Mouse (Mus musculus) erythroblast, embryonic 14.5 days (primary cell): ENCODE data around the gene Cd2.

Experiments used
- GATA1 ChIP-seq: IDR thresholded peaks from 2 replicates; pipeline ENCODE4 v1.6.1; 2012; ENCODE audit warnings: low read length, inconsistent platforms, mixed read lengths
- TAL1 ChIP-seq: IDR thresholded peaks from 3 replicates; pipeline ENCODE4 v1.6.1; 2012; ENCODE audit warnings: low read length, inconsistent platforms, mixed read lengths

- no peak for TF ChIP-seq TAL1
- no peak for TF ChIP-seq GATA1
Measured at GRCm38 (mm10) chr3:101286336-101287325, 1.1 kb downstream of the Cd2 start.
